Mouse (Mus musculus) spleen, adult 2 months (tissue): ENCODE data around the gene Wiz.

Experiments
- CTCF ChIP-seq: fragments of 200-500 bp; IDR thresholded peaks from 2 replicates; pipeline ENCODE4 v1.5.1; 2011; ENCODE audit warnings: mild to moderate bottlenecking, inconsistent platforms; ENCODE audit not compliant: insufficient read depth, insufficient read length, insufficient replicate concordance; ENCODE audit errors: extremely low read depth
- POLR2A ChIP-seq: fragments of 200-500 bp; IDR thresholded peaks from 2 replicates; pipeline ENCODE4 v1.6.1; 2011; ENCODE audit warnings: low read depth, low read length, inconsistent platforms

DNA sequence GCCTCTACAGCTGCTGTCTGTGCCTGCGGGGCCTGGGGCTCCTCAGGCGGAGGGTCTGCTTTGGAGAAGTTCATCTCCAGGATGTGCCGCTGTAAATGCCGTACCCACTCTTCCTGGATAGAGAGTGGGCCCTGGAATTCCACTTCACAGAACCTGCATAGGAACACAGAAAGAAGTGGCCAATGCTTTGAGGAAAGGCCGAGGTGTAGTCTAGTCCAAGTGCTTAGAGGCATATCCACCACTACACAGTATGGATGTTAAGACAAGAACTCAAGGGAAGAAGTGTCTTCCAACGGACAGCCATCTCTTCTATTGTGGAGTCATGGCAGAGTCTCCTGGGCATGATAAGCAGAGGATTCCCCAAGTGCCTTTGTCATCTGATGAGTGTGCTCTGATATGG is 34.2 kb downstream of the Wiz start:
- TF ChIP-seq CTCF (no peak), POLR2A (no peak)
